ENCODE assay signal across 10 mouse cellular contexts in genomic region chr12:55466816-55467215, GRCm38 (mm10). TPM values are rescaled to one million over a fixed set of nuclear protein-coding genes. Genes with fewer than 3 reads are reported as not detected.
DNase-seq lines count a peak whose midpoint lies in the region; ATAC-seq and TF ChIP-seq lines count a peak whose summit lies in the region.
"Had no signal": no experiment of that assay in that cellular context is flagged by ENCODE, and none has a peak within 500 bp of the region (broad histone marks: within the 10 kb centered on the region; RNA-seq: fewer than 3 reads in every experiment).

No protein-coding gene starts in this region.

- 0 out of 2 replicates have a peak overlapping the region, but pooled peaks have one; percentile 46 for H3K27ac ChIP-seq in kidney, embryonic 15.5 days
- no peak overlapping the region for H3K27ac ChIP-seq in limb, embryonic 10.5 days
- H3K27ac ChIP-seq: forebrain, embryonic 10.5 days; kidney, postnatal 0 days had no signal

- no peak overlapping the region for H3K4me3 ChIP-seq in kidney, embryonic 15.5 days (replicated peaks)
- no peak overlapping the region for H3K4me3 ChIP-seq in C2C12 (ENCODE audit: insufficient read depth, poor library complexity, severe bottlenecking)
- H3K4me3 ChIP-seq in limb, embryonic 10.5 days = no peak overlapping the region
- H3K4me3 ChIP-seq: forebrain, embryonic 10.5 days had no signal

- H3ac ChIP-seq in C2C12 (ENCODE audit: control insufficient read depth, insufficient read length, low read depth) = peak overlapping the region; percentile 33

- no peaks in the 10 kb centered on the region for H3K79me3 ChIP-seq in C2C12 (ENCODE audit: low read depth)

- no peak overlapping the region for H3K9ac ChIP-seq in kidney, embryonic 15.5 days

- H3K4me2 ChIP-seq in kidney, embryonic 15.5 days = no peak overlapping the region

- H3K27me3 ChIP-seq in kidney, embryonic 15.5 days = no peaks in the 10 kb centered on the region
- H3K27me3 ChIP-seq in C2C12 (ENCODE audit: control insufficient read depth, insufficient read depth, insufficient read length) = no peaks in the 10 kb centered on the region
- peaks cover 9% of the 10 kb centered on the region; the same call in 1 of the 2 replicates for H3K27me3 ChIP-seq in limb, embryonic 10.5 days (ENCODE audit: low read depth, poor library complexity, severe bottlenecking)

- peaks cover 69% of the 10 kb centered on the region for H3K4me1 ChIP-seq in kidney, embryonic 15.5 days
- peaks cover 49% of the 10 kb centered on the region for H3K4me1 ChIP-seq in limb, embryonic 10.5 days

- WGBS in kidney, embryonic 15.5 days = 56% methylated on average over 5 of the region's 5 CpGs
- 78% methylated on average over 5 of the region's 5 CpGs for WGBS in limb, embryonic 10.5 days

- no peaks in the 10 kb centered on the region for H3K9me3 ChIP-seq in kidney, embryonic 15.5 days (replicated peaks)
- H3K9me3 ChIP-seq in limb, embryonic 10.5 days (replicated peaks) = no peaks in the 10 kb centered on the region
- H3K9me3 ChIP-seq: forebrain, embryonic 10.5 days had no signal

- no peak for DNase-seq in kidney, adult 9 months
- DNase-seq in adrenal gland, postnatal 36 days = peak; percentile 64 to 73
- no peak for DNase-seq in limb, embryonic 10.5 days (ENCODE audit: low spot score)
- DNase-seq: heart, postnatal 14 days had no signal

- ATAC-seq in kidney, embryonic 15.5 days (replicated peaks; ENCODE audit: low FRiP score) = no peak
- peak; percentile 29 for ATAC-seq in megakaryocyte, adult 5-6 weeks (ENCODE audit: poor library complexity, severe bottlenecking)
- ATAC-seq in erythroblast, adult 5-6 weeks (replicated peaks; ENCODE audit: low FRiP score, poor library complexity, severe bottlenecking) = no peak

- no peaks in the 10 kb centered on the region for H3K79me2 ChIP-seq in C2C12 (ENCODE audit: control insufficient read depth, insufficient read depth)

- TF ChIP-seq CTCF in C2C12 (IDR thresholded peaks at IDR 0.05; ENCODE audit: control insufficient read depth, insufficient read depth, insufficient read length) = no peak

- no peaks in the 10 kb centered on the region for H3K36me3 ChIP-seq in kidney, embryonic 15.5 days
- no peaks in the 10 kb centered on the region for H3K36me3 ChIP-seq in C2C12 (ENCODE audit: control insufficient read depth, insufficient read depth)
- H3K36me3 ChIP-seq in limb, embryonic 10.5 days = no peaks in the 10 kb centered on the region
- H3K36me3 ChIP-seq: forebrain, embryonic 10.5 days had no signal

TF ChIP-seq in C2C12, 6 proteins besides CTCF, POLR2A, EP300 and RAD21:
- TF ChIP-seq CEBPB (IDR thresholded peaks at IDR 0.05; ENCODE audit: low read depth) (no peak), MYOG (IDR thresholded peaks at IDR 0.05; ENCODE audit: control insufficient read depth, extremely low read depth, insufficient read length) (no peak), FOSL1 (IDR thresholded peaks at IDR 0.05; ENCODE audit: insufficient read depth, low read length, poor library complexity, severe bottlenecking) (peak; percentile 10), MYOD1 (IDR thresholded peaks at IDR 0.05; ENCODE audit: control insufficient read depth, insufficient read length, low read depth) (peak; percentile 84)

RNA-seq across cellular contexts. Expression of gene Nfkbia, which starts 25.6 kb away (rescaled TPM):
- polyA plus RNA-seq in kidney, embryonic 15.5 days (2015; fragmentation: Nextera tagmentation; extraction: Ambion mirVana) = 78.2 and 80.3 TPM in 2 replicates
- polyA plus RNA-seq in C2C12 (2012; fragmentation: generic; extraction: Trizol) = 43.2 TPM
- total RNA-seq in adrenal gland, postnatal 36 days (2021) = 100 to 1,000 TPM in 1 of 2 experiments, 10 to 100 TPM in 1; 98.9 to 111 TPM
- total RNA-seq in megakaryocyte, adult 5-6 weeks (2015) = 55.5 and 84.6 TPM in 2 replicates
- 52.5 and 65.3 TPM in 2 replicates for total RNA-seq in megakaryocyte, adult 5-6 weeks (2017)
- 13.4 and 14.8 TPM in 2 replicates for total RNA-seq in erythroblast, adult 5-6 weeks (2015; ENCODE audit: low replicate concordance)
- total RNA-seq in erythroblast, adult 5-6 weeks (2017; ENCODE audit: low replicate concordance) = 14.1 and 20.5 TPM in 2 replicates
- 38.0 and 56.9 TPM in 2 replicates for polyA plus RNA-seq in limb, embryonic 10.5 days (2016; fragmentation: Nextera tagmentation; extraction: Ambion mirVana)

Comparison
In these comparisons a context has a peak if more than half of its experiments do, and no peak if none do; other contexts are left out.
1. DNase-seq: peak in adrenal gland, postnatal 36 days (2 of 2); none in kidney, adult 9 months (single experiment) and limb, embryonic 10.5 days (single experiment).